Mouse (Mus musculus): Measurements from ENCODE around the gene Adamts17.

The Adamts17 gene

GRCm38 (mm10) chr7:66935041-66935440 lies 95.5 kb downstream of the Adamts17 start:
- no peak for DNase-seq

DNA sequence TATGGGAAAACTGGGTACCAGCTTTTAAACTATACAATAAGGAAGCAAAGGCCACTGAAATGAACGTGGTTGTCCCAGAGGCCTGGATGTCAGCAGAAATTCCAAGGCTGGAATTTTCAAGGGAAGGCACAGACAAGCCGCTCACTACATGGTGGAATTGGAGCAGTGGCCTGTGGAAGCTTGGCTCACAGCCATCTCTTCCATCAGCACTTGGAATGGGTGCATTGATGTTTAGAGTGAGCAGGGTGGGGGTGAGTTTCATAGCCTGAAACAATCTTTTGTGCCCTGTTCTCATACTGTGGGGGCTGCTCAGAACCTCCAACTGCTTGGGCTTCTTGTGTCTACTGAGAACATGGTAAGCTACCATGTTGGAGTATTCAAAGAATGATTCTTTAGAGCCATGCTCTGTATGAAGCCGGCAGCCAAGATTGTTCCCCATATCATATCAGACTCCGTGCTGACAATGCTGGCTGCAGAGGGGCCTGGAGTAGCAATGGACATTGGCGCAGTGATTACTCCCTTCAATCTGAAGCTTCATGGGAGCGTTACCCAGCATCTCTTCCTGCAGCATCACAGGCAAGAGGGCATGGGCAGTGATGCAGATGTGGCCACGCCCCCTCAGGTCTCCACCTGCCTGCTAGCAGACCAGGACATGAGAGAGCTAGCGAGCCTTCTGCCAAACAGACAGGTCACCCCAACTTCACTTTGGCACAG lies 96.7 kb downstream of the Adamts17 start:
- DNase-seq, result no peak

GRCm38 (mm10) chr7:66936911-66937310 lies 97.4 kb downstream of the Adamts17 start:
- no peak for DNase-seq

- DNase-seq, result no peak
Observed at GRCm38 (mm10) chr7:66938988-66939783, 99.7 kb downstream of the Adamts17 start.

GRCm38 (mm10) chr7:66940761-66941160 lies 101.2 kb downstream of the Adamts17 start:
- no peak for DNase-seq

DNA sequence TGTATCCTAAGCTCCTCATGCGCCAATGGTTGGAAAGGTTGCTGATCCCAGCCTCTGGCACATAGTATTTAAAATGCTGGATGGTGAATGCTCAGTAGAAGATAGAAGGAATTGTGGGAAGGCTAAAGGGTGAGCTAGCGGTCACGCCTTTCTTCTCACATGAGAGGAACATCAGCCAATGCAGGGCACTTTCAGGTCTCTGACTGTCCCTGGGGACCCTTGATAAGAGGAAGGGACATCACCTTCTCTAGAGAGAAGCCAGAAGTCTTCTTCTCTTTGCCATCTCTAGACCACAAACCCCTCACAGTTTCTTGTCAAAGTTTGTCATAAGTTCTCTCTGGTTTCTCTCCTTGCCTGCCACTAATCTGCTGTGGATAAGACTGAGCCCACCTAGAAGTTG lies 109.5 kb downstream of the Adamts17 start:
- no peak for DNase-seq

- DNase-seq, result no peak
Observed at GRCm38 (mm10) chr7:66952921-66953320, 113.4 kb downstream of the Adamts17 start.

- DNase-seq, result no peak
Observed at GRCm38 (mm10) chr7:66954073-66954472, 114.5 kb downstream of the Adamts17 start.

DNA sequence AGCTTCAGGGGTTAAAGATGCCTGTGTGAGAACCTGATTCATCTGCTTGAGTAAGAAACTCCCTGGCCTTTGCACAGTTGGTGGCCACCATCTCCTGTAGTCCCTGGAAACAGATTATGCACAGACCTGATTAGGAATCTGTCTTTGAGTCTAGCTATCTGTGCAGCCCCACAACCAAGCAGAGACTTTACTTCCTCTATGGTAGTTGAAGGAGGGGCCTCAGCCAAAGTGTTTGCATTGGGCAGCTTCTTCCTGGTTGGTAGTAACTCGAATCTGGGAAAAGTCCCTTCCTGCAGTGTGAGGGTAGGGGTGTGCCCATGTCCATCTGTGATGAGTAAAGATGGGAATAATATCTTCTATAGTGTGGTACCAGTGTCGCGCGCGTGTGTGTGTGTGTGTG lies 115.2 kb downstream of the Adamts17 start:
- DNase-seq, result no peak

GRCm38 (mm10) chr7:66955455-66955919 lies 116.0 kb downstream of the Adamts17 start:
- peak; percentile 70 for DNase-seq

DNA sequence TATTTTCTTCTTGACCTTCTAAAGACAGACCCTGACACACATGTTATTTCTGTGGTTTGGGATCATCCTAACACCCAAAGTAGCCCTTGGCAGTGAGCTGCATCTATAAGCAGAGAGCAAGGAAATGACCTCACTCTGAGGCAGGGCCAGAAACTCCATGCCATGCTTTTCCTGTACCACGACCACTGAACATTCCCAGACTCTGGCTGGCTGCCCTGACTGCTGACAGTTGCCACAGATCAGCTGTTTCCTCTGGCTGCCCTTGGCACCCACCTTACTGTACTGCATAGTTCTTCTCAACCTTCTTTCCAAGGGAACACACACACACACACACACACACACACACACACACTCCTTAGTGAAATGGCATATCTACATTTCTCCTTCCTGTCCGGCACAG lies 116.4 kb downstream of the Adamts17 start:
- DNase-seq, result peak; percentile 42

DNA sequence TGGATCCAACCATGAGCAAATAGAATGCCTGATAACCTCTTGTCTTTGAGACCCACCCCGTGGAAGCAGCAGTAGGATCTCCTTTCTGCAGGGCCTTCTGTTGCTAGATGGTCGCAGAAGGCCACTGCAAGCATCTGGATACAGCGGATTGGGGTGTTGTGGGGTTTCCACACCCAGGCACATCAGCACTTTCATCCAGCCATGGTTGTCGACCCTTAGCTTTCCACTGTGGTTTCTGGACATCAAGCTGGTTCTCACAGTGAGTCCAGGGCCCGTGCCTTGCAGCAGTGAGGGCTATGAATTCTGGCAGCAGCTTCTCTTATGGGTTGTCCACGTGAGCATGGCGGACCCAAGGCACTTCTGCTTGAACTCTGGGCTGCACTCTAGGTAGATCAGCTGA lies 118.2 kb downstream of the Adamts17 start:
- no peak for DNase-seq

DNA sequence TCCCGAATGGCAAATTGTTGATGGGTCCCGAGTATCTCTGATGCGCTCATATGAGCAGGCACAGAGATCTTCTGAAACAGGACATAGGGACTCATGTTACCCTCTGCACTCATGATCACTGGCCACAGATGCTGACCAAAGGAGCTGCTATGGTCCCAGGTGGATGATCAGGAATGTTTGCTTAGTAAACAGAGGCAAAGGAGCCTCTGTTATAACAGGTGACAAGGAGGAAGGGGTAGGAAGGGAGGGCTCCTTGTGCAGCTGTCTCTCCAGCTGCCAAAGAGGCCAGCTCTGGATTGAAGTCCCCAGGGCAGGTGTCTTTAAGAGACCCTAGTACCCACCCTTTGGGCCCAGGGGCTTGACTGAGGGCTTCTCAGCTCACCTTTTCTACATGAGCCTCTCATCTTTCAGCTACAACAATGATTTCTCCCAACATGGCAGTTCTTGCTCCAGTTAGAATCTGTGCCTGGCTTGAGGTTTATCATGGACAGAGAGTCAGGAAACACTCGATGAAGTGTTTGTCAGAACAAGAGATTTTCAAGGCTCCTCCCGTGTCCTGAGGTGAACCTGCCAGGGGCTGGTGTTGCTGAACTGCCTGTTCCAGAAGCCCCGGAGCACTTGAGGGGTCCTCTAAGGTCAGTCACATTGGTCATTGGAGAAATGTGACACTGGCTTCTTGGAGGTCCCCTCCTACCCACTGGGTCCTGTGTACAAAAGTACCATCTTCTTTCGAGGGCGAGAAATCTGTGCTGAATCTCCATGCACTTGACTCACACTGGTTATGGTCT lies 120.9 kb downstream of the Adamts17 start:
- no peak for DNase-seq

DNA sequence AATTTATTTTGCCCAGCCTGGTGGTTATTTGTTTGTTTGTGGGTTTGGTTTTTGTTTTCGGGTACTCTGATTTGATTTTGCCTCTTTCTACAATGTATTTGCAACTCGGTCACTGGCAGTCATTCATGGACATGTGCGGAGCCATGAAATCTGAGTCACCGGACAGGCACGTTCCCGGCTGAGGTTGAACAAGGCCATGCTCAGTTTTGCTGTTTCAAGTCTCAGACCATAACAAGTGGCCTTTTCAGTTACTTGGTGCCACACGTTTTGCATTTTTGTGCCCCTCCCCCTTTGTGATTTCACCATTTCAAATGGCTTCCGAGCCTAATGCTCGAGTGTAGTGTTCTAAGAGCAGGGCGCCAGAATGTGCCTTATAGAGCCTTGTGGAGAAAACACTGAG lies 123.2 kb downstream of the Adamts17 start:
- DNase-seq, result no peak

- no peak for DNase-seq
Observed at GRCm38 (mm10) chr7:66963541-66963940, 124.0 kb downstream of the Adamts17 start.

DNA sequence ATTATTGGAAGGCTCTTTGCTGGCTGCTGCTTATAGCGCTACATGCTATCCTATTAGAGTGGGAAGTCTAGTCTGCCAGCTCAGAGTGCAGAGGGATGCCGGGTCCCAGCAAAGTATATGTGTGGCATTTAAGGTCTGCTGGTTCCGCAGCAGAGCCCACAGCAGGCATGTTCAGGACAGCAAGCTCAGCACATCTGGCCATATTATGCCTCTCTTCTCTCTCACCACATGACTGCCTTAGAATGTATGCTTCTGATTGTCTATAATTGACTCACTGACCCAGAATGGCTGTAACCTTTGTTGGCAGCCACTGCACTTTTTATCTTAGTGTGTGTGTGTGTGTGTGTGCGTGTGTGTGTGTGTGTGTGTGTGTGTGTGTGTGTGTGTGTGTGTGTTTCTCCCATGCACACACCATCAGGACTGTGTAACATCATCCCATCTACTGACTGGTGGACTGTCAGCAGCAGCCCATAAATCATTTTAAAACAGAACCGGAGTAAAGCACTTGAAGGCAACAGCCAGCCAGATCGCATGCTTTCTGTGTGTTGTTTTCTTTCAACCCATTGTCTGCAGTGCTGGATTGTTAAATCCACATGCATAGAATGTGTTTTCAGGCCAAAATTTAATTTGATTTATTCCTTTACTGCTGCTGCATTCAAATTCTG lies 127.1 kb downstream of the Adamts17 start:
- peak; percentile 50 for DNase-seq

DNA sequence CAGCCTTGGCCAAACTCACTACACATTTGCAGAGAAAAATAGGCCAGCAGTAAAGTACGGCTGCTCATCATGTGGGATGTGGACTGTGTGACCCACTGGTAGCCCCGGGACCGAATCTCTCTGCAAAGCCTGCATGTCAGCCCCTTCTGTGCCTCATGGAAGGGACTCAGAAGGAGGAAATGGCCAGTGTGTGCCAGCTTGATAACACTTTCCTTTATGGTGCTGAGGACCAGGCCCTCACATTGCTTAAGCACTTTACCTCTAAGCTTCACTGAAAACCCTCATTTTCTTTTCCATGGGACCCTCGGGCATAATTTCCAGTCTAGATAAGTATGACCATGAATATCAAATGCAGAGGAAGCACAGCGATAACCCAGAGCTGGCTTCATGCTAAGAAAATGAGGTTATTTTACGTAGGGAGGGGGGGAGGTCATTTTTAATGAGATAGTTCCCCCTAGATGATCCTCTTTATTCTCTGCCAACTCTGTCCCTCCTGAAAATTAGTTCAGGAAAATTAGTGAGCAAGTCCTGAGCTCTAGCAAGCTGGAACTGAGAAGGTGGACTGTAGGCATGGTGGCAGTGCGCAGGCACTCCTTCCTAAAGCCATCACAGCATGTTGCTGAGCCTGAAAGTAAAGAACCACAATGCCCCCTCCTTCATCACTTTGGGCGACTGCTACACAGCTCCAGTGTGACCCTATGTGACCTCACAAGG lies 127.8 kb downstream of the Adamts17 start:
- no peak for DNase-seq

DNA sequence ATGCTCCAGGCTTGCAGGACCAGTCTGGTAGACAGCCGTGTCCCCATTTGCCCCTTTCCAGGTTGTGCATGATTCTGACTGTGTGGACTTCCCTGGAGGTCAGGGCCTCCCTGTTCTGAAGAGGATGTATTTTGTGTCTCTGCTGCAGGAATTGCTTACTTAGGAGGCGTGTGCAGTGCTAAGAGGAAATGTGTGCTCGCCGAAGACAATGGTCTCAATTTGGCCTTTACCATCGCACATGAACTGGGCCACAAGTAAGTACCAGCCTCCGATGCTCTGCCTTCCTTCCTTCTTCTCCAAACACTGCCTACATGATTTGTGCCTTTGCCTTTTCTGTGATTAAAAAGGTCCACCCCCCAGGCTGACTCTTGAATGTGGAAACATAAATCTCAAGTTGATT lies 129.1 kb downstream of the Adamts17 start:
- no peak for DNase-seq

GRCm38 (mm10) chr7:66969199-66969598 lies 129.7 kb downstream of the Adamts17 start:
- DNase-seq, result no peak

GRCm38 (mm10) chr7:66970235-66970634 lies 130.7 kb downstream of the Adamts17 start:
- DNase-seq, result no peak

- DNase-seq, result no peak
Observed at GRCm38 (mm10) chr7:66970974-66971373, 131.4 kb downstream of the Adamts17 start.

GRCm38 (mm10) chr7:66974859-66975258 lies 135.3 kb downstream of the Adamts17 start:
- DNase-seq, result no peak

Measured in embryo, embryonic 11 days (tissue).